Mouse (Mus musculus): Measurements from ENCODE around the gene Fbxo4.

- TF ChIP-seq POLR2A (IDR thresholded peaks at IDR 0.05; ENCODE audit: low read depth, low read length) = no peak
- no peak for TF ChIP-seq EP300 (IDR thresholded peaks at IDR 0.05; ENCODE audit: low read length)
- no peak for TF ChIP-seq CTCF (conservative IDR thresholded peaks at IDR 0.05 in 1 of 2, IDR thresholded peaks at IDR 0.05 in 1 of 2; ENCODE audit: low read depth in 2 of 2, low read length in 2 of 2)
- no peak for TF ChIP-seq TCF12 (IDR thresholded peaks at IDR 0.05; ENCODE audit: low read depth, low read length)
- TF ChIP-seq ZNF384 (IDR thresholded peaks at IDR 0.05; ENCODE audit: low read depth, low read length) = no peak
- no peak for TF ChIP-seq USF1 (IDR thresholded peaks at IDR 0.05; ENCODE audit: low read depth, low read length)
- TF ChIP-seq CHD1 (IDR thresholded peaks at IDR 0.05; ENCODE audit: low read depth, low read length) = no peak
- no peak for TF ChIP-seq MYC (IDR thresholded peaks at IDR 0.05; ENCODE audit: low read depth, low read length)
- TF ChIP-seq ZC3H11A (IDR thresholded peaks at IDR 0.05; ENCODE audit: low read depth, low read length) = no peak
- no peak for TF ChIP-seq MAZ (IDR thresholded peaks at IDR 0.05; ENCODE audit: low read depth, low read length)
- no peak for TF ChIP-seq JUND (conservative IDR thresholded peaks at IDR 0.05; ENCODE audit: low read depth, low read length)
- TF ChIP-seq MAX (IDR thresholded peaks at IDR 0.05; ENCODE audit: low read length) = no peak
- TF ChIP-seq MAFK (IDR thresholded peaks at IDR 0.05; ENCODE audit: insufficient replicate concordance, low read length) = no peak
- no peak for TF ChIP-seq NELFE (IDR thresholded peaks at IDR 0.05; ENCODE audit: low read depth, low read length)
These were observed 43.3 kb downstream of the Fbxo4 start for GRCm38 (mm10) chr15:3936056-3936455.

All from CH12.LX (cell line).